Mouse (Mus musculus): ENCODE results near the gene Zbtb9.

GRCm38 (mm10) chr17:27011998-27012672 lies 39.2 kb downstream of the Zbtb9 start:
- TF ChIP-seq CTCF (IDR thresholded peaks at IDR 0.05; ENCODE audit: low read depth) (no peak), EP300 (IDR thresholded peaks at IDR 0.05; ENCODE audit: low read depth) (no peak)
